Mouse (Mus musculus) skeletal muscle tissue, postnatal 0 days (tissue): ENCODE data around the gene Gja6. TPM values are rescaled to one million over a fixed set of nuclear protein-coding genes. Genes with fewer than 3 reads are reported as not detected.

Source experiments
- polyA plus RNA-seq: library from polyadenylated mRNA; unstranded; fragments of >200 nt; fragmentation: Nextera tagmentation; extraction: Ambion mirVana; gene quantifications from 2 replicates; pipeline ENCODE4 v1.2.1, GENCODE M21; 2015

The Gja6 gene
- 0.14 and 0.22 TPM in 2 replicates for polyA plus RNA-seq

GRCm38 (mm10) chrX:160906952-160907351 lies at the start of gene Gja6:
Gja6 (minus strand) TSS chrX:160907052.

Other genes with a start within 250 kb of the Gja6 start
- gene Ppef1, start 171.3 kb downstream of the Gja6 start, polyA plus RNA-seq = not detected in 2 replicates
- 0.06 TPM in 1 of 2 replicates, not detected in the other for gene Rs1, start 139.0 kb downstream of the Gja6 start, polyA plus RNA-seq
- 0.42 and 0.52 TPM in 2 replicates for gene Cdkl5, start 87.7 kb upstream of the Gja6 start, polyA plus RNA-seq
- 1.3 TPM in 2 replicates for gene Scml2, start 210.1 kb upstream of the Gja6 start, polyA plus RNA-seq